Mouse (Mus musculus) testis, adult 2 months (tissue): ENCODE measurements around the gene Jazf1. TPM values are rescaled to one million over a fixed set of nuclear protein-coding genes. Genes with fewer than 3 reads are reported as not detected.

ENCODE experiments used
- H3K27ac ChIP-seq: fragments of 200-500 bp; 2 replicates; pipeline ENCODE4 v1.5.1; 2012; ENCODE audit warnings: low read depth, low read length; ENCODE audit not compliant: control insufficient read depth, insufficient read depth
- H3K27me3 ChIP-seq: fragments of 200-500 bp; 2 replicates; pipeline ENCODE4 v1.6.1; 2012; ENCODE audit warnings: mild to moderate bottlenecking, low read length, moderate library complexity; ENCODE audit not compliant: control insufficient read depth, insufficient read depth
- H3K36me3 ChIP-seq: fragments of 200-500 bp; 2 replicates; pipeline ENCODE4 v1.6.1; 2012; ENCODE audit warnings: mild to moderate bottlenecking, low read length; ENCODE audit not compliant: control insufficient read depth, insufficient read depth
- H3K4me1 ChIP-seq: fragments of 200-500 bp; 2 replicates; pipeline ENCODE4 v1.6.1; 2012; ENCODE audit warnings: low read length; ENCODE audit not compliant: control insufficient read depth, insufficient read depth
- H3K4me3 ChIP-seq: fragments of 200-500 bp; 2 replicates; pipeline ENCODE4 v1.5.1; 2012; ENCODE audit warnings: low read depth, mild to moderate bottlenecking, low read length, moderate library complexity, mixed read lengths; ENCODE audit not compliant: control insufficient read depth
- CTCF ChIP-seq: fragments of 200-500 bp; IDR thresholded peaks from 2 replicates; pipeline ENCODE4 v1.5.1; 2012; ENCODE audit warnings: low read depth, mild to moderate bottlenecking, inconsistent platforms, low read length, moderate library complexity; ENCODE audit not compliant: control insufficient read depth, insufficient read depth, insufficient replicate concordance
- POLR2A ChIP-seq: fragments of 200-500 bp; IDR thresholded peaks from 2 replicates; pipeline ENCODE4 v1.6.1; 2012; ENCODE audit warnings: low read depth, mild to moderate bottlenecking, inconsistent platforms, low read length, moderate library complexity; ENCODE audit not compliant: control insufficient read depth
- polyA plus RNA-seq: library from polyadenylated mRNA; depleted of rRNA; stranded (reverse); fragments of >200 nt; gene quantifications from 2 replicates; pipeline ENCODE4 v1.2.3, GENCODE M21; 2012

Gene Jazf1
- polyA plus RNA-seq, 1 experiment = 51.8 TPM

- Histone ChIP-seq H3K4me3 (no peak overlapping the region), H3K36me3 (no peaks in the 10 kb centered on the region), H3K27ac (no peak overlapping the region), H3K27me3 (no peaks in the 10 kb centered on the region), H3K4me1 (no peaks in the 10 kb centered on the region)
- no peak for TF ChIP-seq CTCF
- TF ChIP-seq POLR2A = no peak
Measured at GRCm38 (mm10) chr6:52795029-52795841, 273.2 kb downstream of the Jazf1 start.

GRCm38 (mm10) chr6:52792455-52792854, 276.0 kb downstream of the Jazf1 start:
- TF ChIP-seq CTCF (no peak), POLR2A (no peak)
- Histone ChIP-seq H3K36me3 (no peaks in the 10 kb centered on the region), H3K27ac (no peak overlapping the region), H3K4me1 (no peaks in the 10 kb centered on the region), H3K27me3 (no peaks in the 10 kb centered on the region), H3K4me3 (no peak overlapping the region)

GRCm38 (mm10) chr6:52790781-52791180, 277.6 kb downstream of the Jazf1 start:
- no peak overlapping the region for H3K27ac ChIP-seq
- no peak overlapping the region for H3K4me3 ChIP-seq
- H3K4me1 ChIP-seq = no peaks in the 10 kb centered on the region
- H3K27me3 ChIP-seq = no peaks in the 10 kb centered on the region
- TF ChIP-seq POLR2A (no peak), CTCF (no peak)
- no peaks in the 10 kb centered on the region for H3K36me3 ChIP-seq

GRCm38 (mm10) chr6:52790316-52790715, 278.1 kb downstream of the Jazf1 start:
- Histone ChIP-seq H3K36me3 (no peaks in the 10 kb centered on the region), H3K4me3 (no peak overlapping the region), H3K27me3 (no peaks in the 10 kb centered on the region), H3K27ac (no peak overlapping the region), H3K4me1 (no peaks in the 10 kb centered on the region)
- no peak for TF ChIP-seq POLR2A
- no peak for TF ChIP-seq CTCF

- no peaks in the 10 kb centered on the region for H3K36me3 ChIP-seq
- no peak for TF ChIP-seq CTCF
- TF ChIP-seq POLR2A = no peak
- no peaks in the 10 kb centered on the region for H3K27me3 ChIP-seq
- H3K4me1 ChIP-seq = no peaks in the 10 kb centered on the region
- H3K27ac ChIP-seq = no peak overlapping the region
- no peak overlapping the region for H3K4me3 ChIP-seq
Measured at GRCm38 (mm10) chr6:52779546-52779945, 288.9 kb downstream of the Jazf1 start.

GRCm38 (mm10) chr6:52778523-52778922, 289.9 kb downstream of the Jazf1 start:
- Histone ChIP-seq H3K27me3 (no peaks in the 10 kb centered on the region), H3K4me1 (no peaks in the 10 kb centered on the region), H3K27ac (no peak overlapping the region), H3K4me3 (no peak overlapping the region), H3K36me3 (no peaks in the 10 kb centered on the region)
- no peak for TF ChIP-seq POLR2A
- no peak for TF ChIP-seq CTCF

GRCm38 (mm10) chr6:52777034-52777433, 291.4 kb downstream of the Jazf1 start:
- Histone ChIP-seq H3K27ac (no peak overlapping the region), H3K4me3 (no peak overlapping the region), H3K4me1 (no peaks in the 10 kb centered on the region), H3K36me3 (no peaks in the 10 kb centered on the region), H3K27me3 (no peaks in the 10 kb centered on the region)
- TF ChIP-seq CTCF (no peak), POLR2A (no peak)
